Mouse (Mus musculus): ENCODE results near the gene Bud23.
A peak's percentile ranks its signal among the peaks of the same experiment; 100 is the strongest.
"Not testable (repeated sequence)": the region's sequence is repeated elsewhere in the genome, so short reads cannot be mapped to it uniquely, and the experiment has no call there.

Bud23 gene

DNA sequence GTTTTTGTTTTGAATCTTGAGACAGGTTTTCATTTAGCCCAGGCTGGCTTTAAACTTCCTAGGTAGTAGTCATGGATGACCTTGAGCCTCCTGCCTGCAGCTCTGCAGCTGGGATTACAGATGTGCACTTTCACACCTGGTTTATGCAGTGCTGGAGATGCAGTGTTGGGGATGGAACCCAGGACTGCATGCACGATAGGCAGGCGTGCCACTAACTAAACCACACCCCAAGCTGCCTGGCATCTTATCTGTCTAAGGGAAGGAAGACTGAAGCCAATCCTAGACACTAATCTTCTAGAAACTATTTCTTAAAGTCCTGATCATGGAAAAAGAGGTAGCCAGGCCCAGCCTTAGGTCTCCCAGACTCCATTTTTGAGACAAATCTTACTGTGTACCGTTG is 5.7 kb upstream of the Bud23 start:
- DNase-seq (ENCODE audit: low read depth) = no peak

- no peak for DNase-seq (ENCODE audit: low read depth)
Measured at GRCm38 (mm10) chr5:135066008-135066407, 1.2 kb upstream of the Bud23 start.

DNA sequence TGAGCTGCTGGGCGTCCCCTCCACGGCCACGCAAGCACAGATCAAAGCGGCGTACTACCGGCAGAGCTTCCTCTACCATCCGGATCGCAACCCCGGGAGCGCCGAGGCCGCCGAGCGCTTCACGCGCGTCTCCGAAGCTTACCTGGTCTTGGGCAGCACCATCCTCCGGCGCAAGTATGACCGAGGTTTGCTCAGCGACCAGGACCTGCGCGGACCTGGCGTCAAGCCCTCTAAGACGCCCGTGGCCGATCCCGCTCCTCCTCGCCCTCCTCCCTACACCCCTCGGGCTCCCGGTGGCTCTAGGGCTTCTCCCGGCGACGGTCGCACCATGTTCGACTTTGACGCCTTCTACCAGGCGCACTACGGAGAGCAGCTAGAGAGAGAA is 385 bp downstream of the Bud23 start:
- no peak for DNase-seq (ENCODE audit: low read depth)

- peak; percentile 98 for DNase-seq (ENCODE audit: low read depth)
Measured at GRCm38 (mm10) chr5:135063629-135064381, 954 bp downstream of the Bud23 start, which contains the start of gene Dnajc30. Gene Dnajc30, plus strand, starts transcription at chr5:135064202.

- DNase-seq (ENCODE audit: low read depth) = no peak
Measured at GRCm38 (mm10) chr5:135053356-135053755, 11.4 kb downstream of the Bud23 start.

DNA sequence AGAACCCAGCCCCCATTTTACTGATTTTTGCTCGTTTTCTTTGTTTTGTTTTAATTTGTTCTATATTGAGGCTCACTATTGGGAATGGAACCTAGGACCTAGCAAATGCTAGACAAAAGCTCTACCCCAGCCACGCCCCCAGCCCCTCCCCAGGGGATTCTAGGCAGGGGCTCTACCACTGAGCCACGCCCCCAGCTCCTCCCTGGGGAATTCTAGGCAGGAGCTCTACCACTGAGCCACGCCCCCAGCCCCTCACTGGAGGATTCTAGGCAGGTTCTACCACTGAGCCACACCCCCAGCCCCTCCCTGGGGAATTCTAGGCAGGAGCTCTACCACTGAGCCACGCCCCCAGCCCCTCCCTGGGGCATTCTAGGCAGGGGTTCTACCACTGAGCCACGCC is 15.5 kb downstream of the Bud23 start:
- not testable (repeated sequence) for DNase-seq (ENCODE audit: low read depth)

DNA sequence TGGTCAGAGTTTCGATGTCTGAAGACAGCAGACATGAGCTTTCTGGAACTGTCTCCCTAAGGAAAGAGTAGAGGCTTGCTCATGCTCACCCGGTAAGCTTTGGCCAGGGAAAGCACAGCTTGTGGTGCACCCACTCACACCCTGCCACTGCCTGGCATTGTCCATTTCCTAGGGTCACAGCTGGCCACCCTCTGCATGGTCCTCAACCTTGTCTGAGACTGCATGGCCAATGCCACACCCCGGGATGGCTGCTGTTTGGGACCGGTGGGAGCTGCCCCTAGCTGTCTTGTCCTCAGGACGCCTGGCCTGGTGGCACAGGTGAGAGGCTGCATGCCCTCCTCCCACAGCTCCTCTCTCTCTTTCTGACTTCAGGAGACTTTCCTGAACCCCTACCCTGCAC is 16.2 kb downstream of the Bud23 start:
- DNase-seq (ENCODE audit: low read depth) = no peak

GRCm38 (mm10) chr5:135044575-135044974 is 20.2 kb downstream of the Bud23 start:
- DNase-seq (ENCODE audit: low read depth) = no peak

DNA sequence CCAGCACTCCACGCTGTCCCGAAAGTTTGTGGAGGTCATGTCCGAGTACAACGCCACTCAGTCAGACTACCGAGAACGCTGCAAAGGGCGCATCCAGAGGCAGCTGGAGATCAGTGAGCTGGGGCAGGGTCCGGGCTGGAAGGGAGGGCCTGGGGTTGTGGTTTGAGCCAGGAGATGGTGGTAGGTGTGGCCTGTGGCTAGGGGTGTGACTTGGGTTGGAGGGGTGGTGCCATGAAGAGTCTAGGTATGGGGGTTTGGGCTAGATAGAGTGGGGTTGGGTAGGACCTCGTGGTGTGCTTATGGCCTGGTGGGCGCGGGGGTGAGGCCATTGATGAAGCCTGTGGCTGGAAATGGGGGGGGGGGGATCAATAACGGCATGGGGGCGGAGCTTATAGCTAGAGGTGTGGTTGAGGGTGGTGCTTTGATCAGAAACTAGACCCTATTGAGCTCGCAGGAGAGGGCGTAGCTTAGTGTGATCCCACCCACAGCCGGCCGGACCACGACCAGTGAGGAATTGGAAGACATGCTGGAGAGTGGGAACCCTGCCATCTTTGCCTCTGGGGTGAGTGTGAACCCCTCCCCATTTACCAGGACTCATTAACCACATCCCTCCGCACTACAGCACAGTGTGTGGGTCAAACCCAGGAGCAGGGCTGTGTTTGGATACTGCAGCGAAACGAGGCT is 22.5 kb downstream of the Bud23 start:
- no peak for DNase-seq (ENCODE audit: low read depth)

DNA sequence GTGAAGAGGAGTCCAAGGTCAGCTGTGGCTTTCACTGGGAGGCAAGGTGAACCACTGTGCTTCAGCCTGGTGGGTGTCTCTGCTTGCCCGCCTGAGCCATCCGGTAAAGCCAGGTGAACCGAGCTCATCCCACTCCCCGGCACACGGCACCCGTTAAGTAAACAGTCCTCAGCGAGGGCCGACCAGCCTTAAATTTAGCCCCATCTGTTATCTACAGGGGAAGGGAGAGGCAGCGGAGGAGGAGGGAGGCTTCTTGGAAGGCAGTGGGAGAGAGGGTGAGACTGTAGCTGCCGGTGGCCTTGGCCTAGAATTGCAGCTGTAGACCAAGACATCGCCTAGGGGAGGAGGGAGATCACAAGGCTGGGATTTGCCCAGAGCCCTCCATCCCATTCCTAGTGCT is 24.0 kb downstream of the Bud23 start:
- DNase-seq (ENCODE audit: low read depth) = no peak

DNA sequence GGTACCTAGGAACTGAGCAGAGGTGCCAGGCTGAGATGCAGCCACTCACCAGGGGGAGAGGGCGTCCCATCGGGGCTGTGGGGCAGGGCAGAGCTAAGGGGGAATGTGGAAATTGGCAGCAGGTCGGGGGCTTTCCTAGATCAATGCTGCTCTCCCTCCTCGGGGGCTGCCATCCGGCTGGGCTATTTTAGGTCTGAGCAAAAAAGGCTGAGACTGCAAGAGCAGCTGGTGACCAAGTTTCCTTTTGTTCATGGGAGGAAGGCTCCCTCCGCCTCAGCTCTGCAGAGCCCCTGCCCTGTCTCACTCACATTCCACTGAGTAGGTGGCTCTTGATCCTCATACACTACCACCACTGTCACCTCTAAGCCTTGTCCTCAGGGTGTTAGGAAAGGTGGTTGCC is 24.7 kb downstream of the Bud23 start:
- DNase-seq (ENCODE audit: low read depth) = no peak

DNA sequence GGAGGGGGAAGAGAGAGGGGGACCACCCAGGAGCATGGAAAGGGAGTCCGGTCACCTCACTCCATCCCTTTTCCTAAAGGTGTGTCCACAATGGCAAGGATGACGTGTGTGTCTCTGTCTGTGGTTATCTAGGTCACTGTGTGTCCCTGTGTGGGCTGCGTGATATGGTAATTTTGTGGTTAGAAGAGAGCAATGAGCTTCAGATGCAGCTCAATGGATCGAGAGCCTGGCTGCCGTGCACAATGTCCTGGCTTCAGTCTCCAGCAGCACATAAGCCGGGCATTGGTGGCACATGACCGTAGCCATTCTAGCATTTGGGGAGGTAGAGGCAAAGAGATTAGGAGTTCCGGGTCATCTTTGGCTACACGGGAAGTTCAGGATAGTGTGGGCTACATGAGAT is 25.2 kb downstream of the Bud23 start:
- DNase-seq (ENCODE audit: low read depth) = no peak

- DNase-seq (ENCODE audit: low read depth) = no peak
Measured at GRCm38 (mm10) chr5:135037946-135038345, 26.8 kb downstream of the Bud23 start.

DNA sequence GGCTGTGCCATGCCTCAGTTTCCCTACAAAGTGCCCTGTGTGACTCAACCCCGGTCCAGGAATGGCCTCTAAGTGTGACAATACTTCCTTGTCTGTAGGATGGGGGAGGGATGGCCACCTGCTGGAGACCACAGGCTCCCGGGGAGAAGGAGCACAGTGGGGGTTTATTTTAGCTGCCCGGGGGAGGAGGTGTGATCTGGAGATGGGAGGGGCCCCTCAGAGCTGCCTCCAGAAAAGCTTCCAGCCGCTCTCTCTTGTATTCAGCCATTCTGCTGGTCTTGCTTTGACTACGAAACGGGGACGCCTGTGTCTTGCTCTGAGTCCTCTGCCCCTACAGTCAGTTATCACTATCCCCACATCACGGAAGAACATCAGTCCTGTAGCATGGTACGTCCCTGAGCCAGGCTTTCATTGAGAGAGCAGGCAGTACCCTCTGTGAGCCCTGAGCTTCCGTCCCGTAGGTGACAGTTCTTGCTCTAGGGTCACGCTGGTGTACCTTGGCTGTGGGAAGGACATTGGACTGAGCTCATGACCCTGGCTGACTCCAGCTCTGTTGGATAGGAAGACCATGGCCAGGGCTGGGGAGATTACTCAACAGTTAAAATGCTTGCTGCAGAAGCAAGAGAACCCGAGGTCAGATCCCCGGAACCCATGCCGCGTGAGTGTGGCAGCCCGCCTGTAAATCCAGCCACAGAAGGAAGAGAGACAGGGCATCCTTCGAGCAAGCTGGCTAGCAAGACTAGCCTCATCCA is 29.0 kb downstream of the Bud23 start:
- DNase-seq (ENCODE audit: low read depth) = no peak

DNA sequence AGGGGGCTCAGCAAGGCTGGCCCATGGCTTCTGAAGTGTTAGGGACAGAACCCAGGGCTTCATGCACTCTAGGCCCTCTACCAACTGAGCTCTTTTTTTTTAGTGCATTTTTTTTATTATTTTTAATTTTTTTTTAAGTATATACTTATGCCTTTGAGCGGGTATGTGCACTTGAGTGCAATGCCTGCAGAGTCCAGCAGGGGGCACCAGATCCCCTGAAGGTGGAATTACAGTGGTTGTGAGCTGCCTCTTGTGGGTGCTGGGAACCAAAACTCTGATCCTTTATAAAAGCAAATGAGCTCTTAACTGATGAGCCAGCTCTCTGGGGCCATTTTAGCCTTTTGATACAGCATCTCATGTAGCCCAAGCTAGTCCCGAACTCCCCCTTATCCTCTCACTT is 30.2 kb downstream of the Bud23 start:
- no peak for DNase-seq (ENCODE audit: low read depth)

DNA sequence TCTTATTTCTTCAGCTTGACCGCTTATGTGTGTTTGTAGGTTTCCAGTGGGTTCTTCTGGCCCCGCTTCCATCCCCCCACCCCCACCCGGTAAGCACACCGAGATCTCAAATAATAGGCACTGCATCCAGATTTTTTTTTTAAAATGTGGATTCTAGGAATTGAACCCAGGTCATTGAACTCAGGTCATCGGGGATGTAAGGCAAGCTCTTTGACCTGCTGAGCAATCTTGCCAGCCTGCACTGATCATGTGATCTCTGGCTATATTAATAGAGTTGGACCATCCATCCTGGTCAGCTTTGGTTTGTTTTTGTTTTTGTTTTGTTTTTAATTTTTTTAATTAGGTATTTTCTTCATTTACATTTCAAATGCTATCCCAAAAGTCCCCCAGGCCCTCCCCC is 32.2 kb downstream of the Bud23 start:
- DNase-seq (ENCODE audit: low read depth) = no peak

- peak; percentile 91 for DNase-seq (ENCODE audit: low read depth)
Measured at GRCm38 (mm10) chr5:135029007-135029854, 35.5 kb downstream of the Bud23 start.

DNA sequence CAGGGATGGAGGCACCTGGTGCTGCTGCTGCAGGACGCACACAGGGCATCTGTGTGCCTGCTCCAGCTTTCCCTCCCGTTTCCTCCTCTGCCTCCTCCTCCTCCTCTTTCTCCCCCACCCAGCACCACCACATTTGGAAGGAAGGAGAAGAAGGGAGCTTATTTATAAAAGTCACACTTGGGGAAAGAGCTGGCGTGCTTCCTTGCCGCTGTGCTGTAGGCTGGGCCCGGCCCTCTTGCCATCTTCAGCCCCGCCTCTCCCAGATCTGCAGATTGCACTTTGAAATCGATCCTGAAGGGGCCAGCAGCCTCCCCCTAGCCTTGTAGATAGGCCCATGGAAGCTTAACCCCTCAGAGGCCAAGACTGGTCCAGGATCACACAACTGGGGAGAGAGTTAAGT is 38.9 kb downstream of the Bud23 start:
- DNase-seq (ENCODE audit: low read depth) = no peak

DNA sequence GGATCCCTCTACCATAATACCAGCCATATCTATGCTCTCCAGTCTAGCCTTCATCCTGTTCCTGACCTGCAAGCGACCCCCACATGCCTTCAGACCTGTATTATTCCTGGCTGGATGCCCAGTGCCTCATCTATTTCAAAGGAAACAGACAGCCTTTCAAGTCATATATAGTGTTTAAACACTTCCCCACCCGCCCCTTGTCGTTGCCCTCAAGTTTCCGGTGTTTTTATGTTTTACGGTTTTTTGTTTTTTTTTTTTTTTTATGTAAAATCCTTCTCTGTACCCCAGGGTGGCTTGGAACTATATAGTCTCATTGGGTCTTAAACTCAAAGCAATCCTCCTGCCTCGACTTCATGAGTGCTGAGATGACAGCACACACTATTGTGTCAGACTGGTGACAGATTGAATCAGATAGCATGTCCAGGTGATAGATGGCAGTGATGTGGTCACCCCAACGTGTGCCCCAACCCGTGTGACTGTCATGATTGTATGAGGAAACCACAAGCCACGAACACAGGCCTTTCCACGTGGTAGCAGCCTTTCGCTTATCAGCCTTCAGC is 40.0 kb downstream of the Bud23 start:
- DNase-seq (ENCODE audit: low read depth) = peak; percentile 22

DNA sequence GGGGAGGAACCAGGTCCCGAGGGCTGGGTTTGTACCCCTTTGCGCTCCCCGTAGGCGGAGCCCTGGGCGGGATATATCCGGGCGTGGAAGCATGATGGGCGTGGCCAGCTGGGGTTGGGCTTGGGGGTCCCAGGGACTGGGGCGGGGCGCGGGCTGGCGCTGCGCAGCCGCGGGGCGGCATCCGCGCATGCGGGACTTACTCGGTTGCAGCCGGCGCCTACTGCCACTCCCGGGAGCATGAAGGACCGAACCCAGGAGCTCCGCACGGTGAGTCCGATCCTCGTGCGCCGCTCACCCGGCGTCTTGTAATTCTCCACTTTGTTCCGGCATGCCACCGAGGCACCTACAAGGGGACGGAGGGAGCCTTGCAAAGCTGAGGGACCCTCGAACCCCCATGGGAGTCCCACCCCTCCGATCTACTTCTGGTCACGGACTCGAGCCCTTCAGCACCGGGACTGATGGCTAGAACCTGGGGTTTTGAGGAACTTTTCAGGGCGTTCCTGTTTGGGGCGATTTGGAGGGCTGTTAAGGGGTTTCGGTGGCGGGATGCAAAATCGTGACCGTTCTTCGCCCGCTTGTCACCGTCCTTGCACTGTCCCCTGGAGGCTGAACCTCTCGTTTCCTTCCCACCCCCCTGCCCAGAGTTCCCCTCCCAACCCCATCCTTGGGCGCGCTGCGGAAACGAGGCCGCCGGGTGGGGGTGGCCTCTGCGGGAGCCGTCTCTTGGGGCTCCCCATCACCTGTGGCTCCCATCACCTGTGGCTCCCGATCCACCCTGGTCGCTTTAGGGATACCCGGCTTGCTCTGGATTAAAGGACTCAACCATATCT is 41.2 kb downstream of the Bud23 start, which contains the start of gene Stx1a:
Stx1a (plus strand) TSS at position 139 of the 830 bp plus-strand sequence.
- DNase-seq (ENCODE audit: low read depth) = peak; percentile 97

DNA sequence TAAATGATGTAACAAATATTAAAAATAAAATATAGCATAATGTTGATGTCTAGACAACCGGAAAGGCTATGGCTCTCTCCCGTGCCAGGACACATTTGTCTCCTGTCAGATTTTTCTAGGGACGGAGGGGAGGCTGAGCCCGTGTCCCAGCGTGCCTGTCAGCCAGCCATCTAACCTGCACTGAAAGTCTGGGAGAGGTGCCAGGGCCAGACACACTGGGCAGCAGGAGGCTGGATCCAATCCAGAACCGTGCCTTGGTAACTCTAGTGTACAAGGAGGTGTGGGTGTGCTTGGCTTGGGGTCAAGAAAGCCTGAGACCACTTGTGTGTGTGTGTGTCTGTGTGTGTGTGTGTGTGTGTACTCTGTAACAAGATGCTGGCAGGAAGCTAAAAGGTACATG is 42.9 kb downstream of the Bud23 start:
- peak; percentile 49 for DNase-seq (ENCODE audit: low read depth)
